Mouse (Mus musculus) hindbrain, embryonic 14.5 days (tissue): ENCODE measurements around the gene Phf19. TPM values are rescaled to one million over a fixed set of nuclear protein-coding genes. Genes with fewer than 3 reads are reported as not detected.

Experiments used
- ATAC-seq: fragments of 200-750 bp; cut with Nextera tagmentation; 2 replicates; pipeline ENCODE4 v1.8.0; 2017; ENCODE audit warnings: moderate number of reproducible peaks, mild to moderate bottlenecking, moderate TSS enrichment, moderate library complexity; ENCODE audit not compliant: low FRiP score
- DNase-seq: peaks from one replicate; pipeline ENCODE4 v3.0.0-alpha.2; 2015; ENCODE audit warnings: low spot score
- H3K27ac ChIP-seq: fragments of 300-500 bp; sonication (generic); 2 replicates; pipeline ENCODE4 v1.5.1; 2014; ENCODE audit warnings: mild to moderate bottlenecking, moderate library complexity
- H3K27me3 ChIP-seq: fragments of 300-500 bp; sonication (generic); 2 replicates; pipeline ENCODE4 v1.6.1; 2014; ENCODE audit warnings: mild to moderate bottlenecking, low read length, mixed read lengths; ENCODE audit not compliant: control insufficient read depth, insufficient read depth
- H3K36me3 ChIP-seq: fragments of 300-500 bp; sonication (generic); replicated peaks from 2 replicates; pipeline ENCODE4 v1.6.1; 2014; ENCODE audit not compliant: control insufficient read depth, insufficient read depth
- H3K4me1 ChIP-seq: fragments of 300-500 bp; sonication (generic); replicated peaks from 2 replicates; pipeline ENCODE4 v1.6.1; 2014; ENCODE audit warnings: antibody characterized with exemption, low read length, mixed read lengths; ENCODE audit not compliant: control insufficient read depth, insufficient read depth
- H3K4me2 ChIP-seq: fragments of 300-500 bp; sonication (generic); replicated peaks from 2 replicates; pipeline ENCODE4 v1.6.1; 2014; ENCODE audit warnings: mild to moderate bottlenecking, moderate library complexity
- H3K4me3 ChIP-seq: fragments of 300-500 bp; sonication (generic); replicated peaks from 2 replicates; pipeline ENCODE4 v1.5.1; 2014; ENCODE audit warnings: mild to moderate bottlenecking, low read length
- H3K9ac ChIP-seq: fragments of 300-500 bp; sonication (generic); 2 replicates; pipeline ENCODE4 v1.6.1; 2014
- H3K9me3 ChIP-seq: fragments of 300-500 bp; sonication (generic); 2 replicates; pipeline ENCODE4 v1.6.1; 2016; ENCODE audit warnings: low read length; ENCODE audit not compliant: control insufficient read depth
- WGBS: fragments of 180-500 bp; shearing (Covaris S2); extraction: QIAGEN DNeasy Blood & Tissue Kit; methylation state at CpG from one replicate; pipeline ENCODE4 v1.1.7; 2014; 5-methylcytosine and 5-hydroxymethylcytosine counted together
- polyA plus RNA-seq: library from polyadenylated mRNA; unstranded; fragments of >200 nt; fragmentation: Nextera tagmentation; extraction: Ambion mirVana; gene quantifications from 2 replicates; pipeline ENCODE4 v1.2.1, GENCODE M21; 2014

Gene Phf19
- polyA plus RNA-seq, 1 experiment from 2014 or later = 1.8 TPM

DNA sequence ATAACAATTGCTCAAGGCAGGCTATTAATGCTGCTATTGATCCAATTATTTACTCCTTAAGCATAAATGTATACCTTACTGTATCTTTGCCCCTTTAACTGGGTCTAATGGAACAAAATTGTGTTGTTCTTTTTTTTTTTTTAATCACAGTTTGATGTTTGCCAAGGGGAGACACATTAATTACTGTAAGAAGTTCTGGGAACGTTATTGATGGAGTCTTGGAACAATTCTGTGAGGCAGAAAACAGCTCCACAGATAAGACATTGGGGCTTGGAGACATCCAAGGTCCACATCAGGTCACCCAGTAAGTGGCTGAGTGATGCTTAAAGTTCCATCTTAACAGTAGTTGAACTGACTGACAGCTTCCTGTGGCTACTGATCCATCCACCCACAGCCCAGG, 43.6 kb upstream of the Phf19 start:
- Histone ChIP-seq H3K4me3 (no peak overlapping the region), H3K27me3 (no peaks in the 10 kb centered on the region), H3K36me3 (no peaks in the 10 kb centered on the region), H3K4me1 (no peaks in the 10 kb centered on the region), H3K9me3 (no peaks in the 10 kb centered on the region), H3K4me2 (no peak overlapping the region), H3K9ac (no peak overlapping the region), H3K27ac (no peak overlapping the region)
- no peak for DNase-seq
- 66% methylated on average over 1 of the region's 1 CpGs for WGBS
- no peak for ATAC-seq

DNA sequence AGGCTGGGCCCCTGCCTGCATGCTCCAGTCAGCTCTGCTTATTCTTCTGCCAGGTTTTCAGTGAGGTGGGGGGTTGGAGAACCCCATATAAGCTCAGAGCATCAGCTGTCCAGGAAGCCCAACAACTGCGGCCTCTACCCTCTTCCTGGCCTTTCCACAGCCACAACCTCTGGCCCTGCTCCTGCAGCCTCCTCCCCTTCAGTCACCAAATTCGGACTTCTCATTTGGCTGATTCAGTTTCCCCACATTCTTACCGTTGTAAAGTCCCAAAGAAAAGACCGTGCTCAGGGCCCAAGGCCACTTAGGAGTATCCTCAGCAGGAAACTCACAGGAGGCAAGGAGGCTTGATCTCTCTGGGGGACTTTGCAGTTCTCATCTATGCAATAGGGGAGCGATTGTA, 43.1 kb upstream of the Phf19 start:
- Histone ChIP-seq H3K9me3 (no peaks in the 10 kb centered on the region), H3K36me3 (no peaks in the 10 kb centered on the region), H3K4me3 (no peak overlapping the region), H3K4me1 (no peaks in the 10 kb centered on the region), H3K4me2 (no peak overlapping the region), H3K27ac (no peak overlapping the region), H3K9ac (no peak overlapping the region), H3K27me3 (no peaks in the 10 kb centered on the region)
- ATAC-seq = no peak
- 65% methylated on average over 5 of the region's 5 CpGs for WGBS
- DNase-seq = no peak

- Histone ChIP-seq H3K27me3 (no peaks in the 10 kb centered on the region), H3K4me1 (no peaks in the 10 kb centered on the region), H3K9me3 (no peaks in the 10 kb centered on the region), H3K27ac (no peak overlapping the region), H3K4me2 (no peak overlapping the region), H3K4me3 (no peak overlapping the region), H3K36me3 (no peaks in the 10 kb centered on the region), H3K9ac (no peak overlapping the region)
- no peak for ATAC-seq
- no peak for DNase-seq
These were observed 40.5 kb upstream of the Phf19 start for GRCm38 (mm10) chr2:34954344-34954743.

GRCm38 (mm10) chr2:34953547-34954116, 39.8 kb upstream of the Phf19 start:
- no peaks in the 10 kb centered on the region for H3K36me3 ChIP-seq
- no peak overlapping the region for H3K4me3 ChIP-seq
- H3K4me2 ChIP-seq = no peak overlapping the region
- no peak overlapping the region for H3K27ac ChIP-seq
- H3K9me3 ChIP-seq = no peaks in the 10 kb centered on the region
- no peak for DNase-seq
- WGBS = 73% methylated on average over 2 of the region's 2 CpGs
- no peaks in the 10 kb centered on the region for H3K27me3 ChIP-seq
- no peak overlapping the region for H3K9ac ChIP-seq
- no peaks in the 10 kb centered on the region for H3K4me1 ChIP-seq
- ATAC-seq = no peak

- H3K4me2 ChIP-seq = no peak overlapping the region
- no peak for ATAC-seq
- no peak overlapping the region for H3K4me3 ChIP-seq
- DNase-seq = no peak
- H3K9me3 ChIP-seq = no peaks in the 10 kb centered on the region
- H3K9ac ChIP-seq = no peak overlapping the region
- no peaks in the 10 kb centered on the region for H3K4me1 ChIP-seq
- no peaks in the 10 kb centered on the region for H3K27me3 ChIP-seq
- 88% methylated on average over 4 of the region's 4 CpGs for WGBS
- H3K27ac ChIP-seq = no peak overlapping the region
- H3K36me3 ChIP-seq = no peaks in the 10 kb centered on the region
These were observed 39.2 kb upstream of the Phf19 start for GRCm38 (mm10) chr2:34953018-34953417.

GRCm38 (mm10) chr2:34951469-34951868, 37.6 kb upstream of the Phf19 start:
- H3K36me3 ChIP-seq = no peaks in the 10 kb centered on the region
- H3K27ac ChIP-seq = no peak overlapping the region
- H3K4me2 ChIP-seq = no peak overlapping the region
- H3K27me3 ChIP-seq = no peaks in the 10 kb centered on the region
- H3K9ac ChIP-seq = no peak overlapping the region
- no peaks in the 10 kb centered on the region for H3K9me3 ChIP-seq
- H3K4me1 ChIP-seq = no peaks in the 10 kb centered on the region
- DNase-seq (no peak), ATAC-seq (no peak)
- no peak overlapping the region for H3K4me3 ChIP-seq

GRCm38 (mm10) chr2:34948622-34949021, 34.8 kb upstream of the Phf19 start:
- Histone ChIP-seq H3K27me3 (no peaks in the 10 kb centered on the region), H3K4me2 (no peak overlapping the region), H3K4me1 (no peaks in the 10 kb centered on the region; the same call in 1 of the 2 replicates), H3K27ac (no peak overlapping the region), H3K4me3 (no peak overlapping the region), H3K36me3 (no peaks in the 10 kb centered on the region), H3K9ac (no peak overlapping the region), H3K9me3 (no peaks in the 10 kb centered on the region)
- 44% methylated on average over 2 of the region's 2 CpGs for WGBS
- no peak for DNase-seq
- no peak for ATAC-seq

DNA sequence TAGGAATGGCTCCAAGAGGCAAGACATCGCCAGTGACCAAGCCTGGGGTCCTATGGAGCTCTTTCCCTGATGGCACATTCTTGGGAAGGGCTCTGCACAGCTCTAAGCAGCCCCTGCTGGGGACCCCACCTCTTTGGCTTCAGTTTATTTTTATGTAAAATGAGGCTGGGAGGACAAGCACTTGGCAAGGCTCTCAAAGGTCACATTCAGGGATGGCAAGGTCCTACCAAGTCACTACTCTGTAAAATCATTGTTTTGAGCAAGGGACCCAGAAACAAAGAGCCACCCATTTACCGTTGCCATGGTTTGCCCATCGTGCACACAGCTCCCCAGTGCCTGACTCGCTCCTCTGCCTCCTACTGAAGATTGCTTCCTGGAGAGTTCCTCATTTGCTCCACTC, 32.2 kb upstream of the Phf19 start:
- H3K4me3 ChIP-seq = no peak overlapping the region
- H3K36me3 ChIP-seq = no peaks in the 10 kb centered on the region
- ATAC-seq (no peak), DNase-seq (no peak)
- H3K27ac ChIP-seq = no peak overlapping the region
- no peak overlapping the region for H3K4me2 ChIP-seq
- H3K27me3 ChIP-seq = no peaks in the 10 kb centered on the region
- H3K9ac ChIP-seq = no peak overlapping the region
- no peaks in the 10 kb centered on the region for H3K9me3 ChIP-seq
- H3K4me1 ChIP-seq = no peaks in the 10 kb centered on the region; the same call in 1 of the 2 replicates
- WGBS = 30% methylated on average over 4 of the region's 4 CpGs

- WGBS = 85% methylated on average over 4 of the region's 4 CpGs
- no peak overlapping the region for H3K27ac ChIP-seq
- no peak for ATAC-seq
- no peaks in the 10 kb centered on the region for H3K36me3 ChIP-seq
- no peak overlapping the region for H3K4me2 ChIP-seq
- DNase-seq = no peak
- no peak overlapping the region for H3K9ac ChIP-seq
- no peaks in the 10 kb centered on the region for H3K9me3 ChIP-seq
- no peak overlapping the region for H3K4me3 ChIP-seq
- no peaks in the 10 kb centered on the region; the same call in 1 of the 2 replicates for H3K4me1 ChIP-seq
- H3K27me3 ChIP-seq = no peaks in the 10 kb centered on the region
These were observed 31.8 kb upstream of the Phf19 start for GRCm38 (mm10) chr2:34945580-34945979.

DNA sequence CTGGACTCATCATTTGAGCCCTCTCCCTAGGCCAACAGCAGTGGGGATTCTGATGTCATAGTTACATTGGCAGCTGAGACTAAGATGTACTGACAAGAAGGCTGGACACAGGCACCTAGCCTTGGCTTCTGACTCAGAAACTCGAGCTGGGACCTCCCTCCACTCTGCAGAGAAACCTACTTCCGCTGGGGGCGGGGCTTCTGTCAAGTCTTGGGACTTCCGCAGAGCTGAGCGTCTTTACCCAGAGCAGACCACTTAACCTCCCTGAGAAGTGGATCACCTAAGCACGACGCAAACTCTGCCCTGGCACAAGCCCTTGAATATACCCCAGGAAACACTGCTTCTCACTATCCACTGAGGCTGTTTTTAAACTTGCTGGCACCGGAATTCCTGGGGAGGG, 30.9 kb upstream of the Phf19 start:
- H3K27me3 ChIP-seq = no peaks in the 10 kb centered on the region
- H3K4me3 ChIP-seq = no peak overlapping the region
- no peak overlapping the region for H3K4me2 ChIP-seq
- H3K9me3 ChIP-seq = no peaks in the 10 kb centered on the region
- H3K27ac ChIP-seq = no peak overlapping the region
- ATAC-seq = no peak
- WGBS = 40% methylated on average over 8 of the region's 8 CpGs
- no peak overlapping the region for H3K9ac ChIP-seq
- H3K36me3 ChIP-seq = no peaks in the 10 kb centered on the region
- H3K4me1 ChIP-seq = no peaks in the 10 kb centered on the region; the same call in 1 of the 2 replicates
- no peak for DNase-seq
